Mouse (Mus musculus) fibroblast of lung, adult 2 months (primary cell): ENCODE results near the gene Vmn2r28.
"Not testable (repeated sequence)": the region's sequence is repeated elsewhere in the genome, so short reads cannot be mapped to it uniquely, and the experiment has no call there.

Source experiments
- DNase-seq: peaks from one replicate; pipeline ENCODE4 v3.0.0-alpha.2; 2011; ENCODE audit warnings: low read depth

Gene Vmn2r28

DNA sequence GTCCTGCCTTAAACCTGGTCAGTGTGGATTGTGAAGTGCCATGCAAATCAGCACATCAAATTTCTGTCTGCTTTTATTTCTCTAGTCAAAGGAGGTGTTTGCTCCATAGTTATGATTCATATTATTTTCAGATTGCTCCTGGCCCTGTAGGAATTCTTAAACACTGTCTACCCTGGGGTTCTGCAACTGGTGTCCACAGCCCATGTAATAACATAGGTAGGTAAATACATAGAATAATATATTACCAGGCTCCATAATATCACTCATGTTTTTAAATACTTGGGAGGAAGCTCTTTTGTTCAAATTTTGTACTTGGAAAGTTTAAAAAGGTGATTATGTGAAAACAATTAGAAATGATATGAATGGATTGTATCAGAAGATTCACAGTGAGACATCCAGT is at the start of gene Vmn2r28:
Gene Vmn2r28, minus strand, starts transcription at position 101 of the 400 bp plus-strand sequence.
- DNase-seq = not testable (repeated sequence)

- not testable (repeated sequence) for DNase-seq
These were observed 47.1 kb upstream of the Vmn2r28 start for GRCm38 (mm10) chr7:5540770-5541436.

DNA sequence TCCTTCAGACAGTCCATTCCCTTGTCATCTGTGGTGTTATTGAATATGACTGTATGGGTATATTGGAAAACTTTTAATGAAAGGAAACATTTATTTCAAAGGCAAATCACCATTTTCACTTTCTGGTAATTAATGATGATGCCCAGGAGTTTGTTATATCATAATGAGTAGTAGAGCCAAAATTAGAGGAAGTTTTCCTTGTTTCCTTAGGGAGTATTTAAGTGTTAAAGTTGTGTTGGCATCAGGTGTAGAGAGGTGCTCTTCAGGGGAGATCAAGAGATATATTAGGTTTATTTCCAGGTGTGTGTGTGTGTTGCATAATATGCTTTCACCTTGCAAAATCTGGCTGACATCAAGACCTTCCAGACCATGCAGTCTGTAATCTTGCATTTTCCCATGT is 37.1 kb downstream of the Vmn2r28 start, which contains the start of gene Vmn1r59:
Gene Vmn1r59, minus strand, starts transcription at position 101 of the 400 bp plus-strand sequence.
- no peak for DNase-seq

- not testable (repeated sequence) for DNase-seq
These were observed 39.7 kb downstream of the Vmn2r28 start for GRCm38 (mm10) chr7:5454011-5454410.

- DNase-seq = no peak
These were observed 45.1 kb downstream of the Vmn2r28 start for GRCm38 (mm10) chr7:5448627-5449026.
